In the genomic region with DNA sequence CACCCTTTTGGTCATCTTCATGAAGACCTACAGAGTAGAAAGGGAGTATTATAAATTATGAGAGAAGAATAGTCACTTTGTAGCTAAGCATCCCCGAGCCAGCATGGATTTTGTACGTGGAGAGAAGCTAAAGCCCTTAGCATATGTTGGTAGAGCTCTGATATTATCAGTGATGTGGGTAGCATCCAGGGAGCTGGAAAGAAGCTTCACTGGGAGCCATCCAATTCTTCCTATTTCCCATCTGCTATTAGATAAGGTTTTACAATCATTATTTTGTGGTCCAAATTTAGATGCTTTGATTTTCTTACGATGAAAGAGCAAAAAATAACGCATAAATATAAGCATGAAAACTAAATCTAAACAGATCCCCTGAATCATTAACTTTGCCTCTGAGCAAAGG, we compare ENCODE assay signal across 21 mouse cellular contexts.
DNase-seq lines count a peak whose midpoint lies in the region; ATAC-seq and TF ChIP-seq lines count a peak whose summit lies in the region.
"Had no signal": no experiment of that assay in that cellular context is flagged by ENCODE, and none has a peak within 500 bp of the region (broad histone marks: within the 10 kb centered on the region; RNA-seq: fewer than 3 reads in every experiment).

No protein-coding gene starts in this region.

- H3K36me3 ChIP-seq in forebrain, embryonic 14.5 days (ENCODE audit: control insufficient read depth, insufficient read depth, low read length) = no peaks in the 10 kb centered on the region
- H3K36me3 ChIP-seq in forebrain, embryonic 10.5 days (replicated peaks) = no peaks in the 10 kb centered on the region
- H3K36me3 ChIP-seq: forebrain, embryonic 15.5 days; heart, embryonic 12.5 days; heart, embryonic 15.5 days; hindbrain, embryonic 10.5 days; hindbrain, embryonic 13.5 days; intestine, embryonic 15.5 days had no signal

- 82% methylated on average over 4 of the region's 4 CpGs for WGBS in forebrain, embryonic 14.5 days
- 87% methylated on average over 4 of the region's 4 CpGs for WGBS in forebrain, embryonic 10.5 days

- no peaks in the 10 kb centered on the region for H3K9me3 ChIP-seq in forebrain, embryonic 14.5 days (replicated peaks; ENCODE audit: control insufficient read depth, low read length)
- H3K9me3 ChIP-seq in forebrain, embryonic 10.5 days = no peaks in the 10 kb centered on the region; the same call in 1 of the 2 replicates
- H3K9me3 ChIP-seq: forebrain, embryonic 15.5 days; heart, embryonic 15.5 days; hindbrain, embryonic 10.5 days; hindbrain, embryonic 13.5 days; intestine, embryonic 15.5 days had no signal

- no peaks in the 10 kb centered on the region for H3K27me3 ChIP-seq in forebrain, embryonic 14.5 days (replicated peaks; ENCODE audit: control insufficient read depth, insufficient read depth, low read length)
- H3K27me3 ChIP-seq in forebrain, embryonic 10.5 days (ENCODE audit: poor library complexity, severe bottlenecking) = no peaks in the 10 kb centered on the region
- H3K27me3 ChIP-seq: forebrain, embryonic 15.5 days; heart, embryonic 12.5 days; heart, embryonic 15.5 days; hindbrain, embryonic 13.5 days; intestine, embryonic 15.5 days had no signal

- no peak overlapping the region for H3K4me3 ChIP-seq in forebrain, embryonic 14.5 days (ENCODE audit: low read depth, low read length)
- no peak overlapping the region for H3K4me3 ChIP-seq in forebrain, embryonic 10.5 days
- no peak overlapping the region for H3K4me3 ChIP-seq in layer of hippocampus, adult 2 months
- H3K4me3 ChIP-seq: forebrain, embryonic 15.5 days; heart, embryonic 12.5 days; heart, embryonic 15.5 days; hindbrain, embryonic 10.5 days; hindbrain, embryonic 13.5 days; intestine, embryonic 15.5 days had no signal

- no peak for TF ChIP-seq CTCF in layer of hippocampus, adult 2 months (conservative IDR thresholded peaks at IDR 0.05)

- no peaks in the 10 kb centered on the region for H3K4me1 ChIP-seq in forebrain, embryonic 14.5 days (ENCODE audit: control insufficient read depth, insufficient read depth, low read length)
- H3K4me1 ChIP-seq in forebrain, embryonic 10.5 days = no peaks in the 10 kb centered on the region
- H3K4me1 ChIP-seq: heart, embryonic 15.5 days; hindbrain, embryonic 10.5 days had no signal

- DNase-seq in cerebellum, adult 11-12 months = peak; percentile 9
- no peak for DNase-seq in cerebellum, adult 8-10 months
- DNase-seq in forebrain, embryonic 14.5 days (ENCODE audit: low spot score) = peak; percentile 25
- DNase-seq in forebrain, embryonic 10.5 days (ENCODE audit: extremely low spot score, low spot score) = no peak
- DNase-seq in layer of hippocampus, adult 2 months (ENCODE audit: low spot score in 2 of 2) = peak; percentile 44 to 46
- no peak for DNase-seq in layer of hippocampus, postnatal 10 days (ENCODE audit: low spot score in 2 of 2)
- peak; percentile 12 for DNase-seq in telencephalon, adult 2 months (ENCODE audit: low read depth, low spot score)
- no peak for DNase-seq in MN1 (ENCODE audit: low spot score)
- DNase-seq: cerebellum, postnatal 25 days; gastrocnemius, postnatal 25 days; heart, adult 18-20 months; heart, postnatal 10 days; heart, postnatal 36 days had no signal

- no peak overlapping the region for H3K27ac ChIP-seq in forebrain, embryonic 14.5 days (ENCODE audit: low read depth, low read length)
- H3K27ac ChIP-seq in forebrain, embryonic 10.5 days = no peak overlapping the region
- peak overlapping the region; percentile 14; the same call in 1 of the 2 replicates for H3K27ac ChIP-seq in layer of hippocampus, adult 2 months
- H3K27ac ChIP-seq: forebrain, embryonic 15.5 days; heart, embryonic 15.5 days; hindbrain, embryonic 10.5 days; hindbrain, embryonic 13.5 days; intestine, embryonic 15.5 days had no signal

- H3K4me2 ChIP-seq in forebrain, embryonic 14.5 days (ENCODE audit: low read length) = no peak overlapping the region
- H3K4me2 ChIP-seq: forebrain, embryonic 15.5 days; heart, embryonic 12.5 days; heart, embryonic 15.5 days; hindbrain, embryonic 13.5 days; intestine, embryonic 15.5 days had no signal

- ATAC-seq in forebrain, embryonic 14.5 days = no peak
- ATAC-seq: forebrain, embryonic 15.5 days; hindbrain, embryonic 16.5 days; intestine, embryonic 15.5 days; Patski had no signal

- no peak overlapping the region for H3K9ac ChIP-seq in forebrain, embryonic 14.5 days (ENCODE audit: low read length)
- H3K9ac ChIP-seq: forebrain, embryonic 15.5 days; heart, embryonic 12.5 days; heart, embryonic 15.5 days; hindbrain, embryonic 13.5 days; intestine, embryonic 15.5 days had no signal

Comparison
In these comparisons a context has a peak if more than half of its experiments do, and no peak if none do; other contexts are left out.
1. DNase-seq: peak in cerebellum, adult 11-12 months (single experiment), forebrain, embryonic 14.5 days (single experiment), layer of hippocampus, adult 2 months (2 of 2) and telencephalon, adult 2 months (single experiment); none in cerebellum, adult 8-10 months (single experiment), forebrain, embryonic 10.5 days (single experiment), layer of hippocampus, postnatal 10 days (0 of 2) and MN1 (single experiment).